9 mouse cellular contexts compared by ENCODE assay signal in the genomic region with DNA sequence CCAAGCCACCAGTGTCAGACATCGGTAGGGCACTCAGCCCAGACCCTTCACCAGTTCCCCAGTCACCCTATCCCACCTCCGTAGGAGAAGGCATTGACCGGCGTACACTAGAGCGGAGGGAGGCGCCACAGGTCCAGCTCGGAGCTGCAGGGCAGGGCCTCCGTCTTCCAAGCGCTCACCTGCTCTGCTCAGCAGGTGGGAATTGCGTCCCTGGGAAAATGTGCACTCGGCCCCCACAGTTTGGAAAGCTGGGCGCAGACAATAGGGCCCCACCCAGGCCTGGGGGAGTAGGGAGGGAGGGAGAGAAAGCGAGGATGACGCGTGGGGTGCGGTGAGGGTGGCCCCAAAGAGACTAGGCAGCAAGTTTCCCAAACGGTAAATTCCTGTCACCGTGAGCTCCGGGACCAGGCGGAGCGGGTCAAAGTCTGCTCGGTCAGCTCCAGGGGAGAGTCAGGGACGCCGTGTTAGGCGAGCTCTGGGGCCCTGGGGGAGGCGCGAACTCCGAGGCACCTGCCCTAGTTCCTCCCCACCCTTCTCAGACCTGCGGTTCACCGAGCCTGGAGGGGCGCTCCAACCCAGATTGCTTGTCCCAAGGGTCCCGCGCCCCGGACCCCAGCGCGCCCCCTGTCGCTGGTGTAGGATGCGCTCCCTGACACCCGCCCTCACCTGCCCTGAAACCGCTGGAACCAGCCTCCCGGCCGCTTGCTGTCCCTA. TPM values are rescaled to one million over a fixed set of nuclear protein-coding genes. Genes with fewer than 3 reads are reported as not detected.
A peak's percentile ranks its signal among the peaks of the same experiment; 100 is the strongest.
DNase-seq lines count a peak whose midpoint lies in the region; ATAC-seq and TF ChIP-seq lines count a peak whose summit lies in the region.
"Had no signal": no experiment of that assay in that cellular context is flagged by ENCODE, and none has a peak within 500 bp of the region (broad histone marks: within the 10 kb centered on the region; RNA-seq: fewer than 3 reads in every experiment).

No protein-coding gene starts in this region.

- peak in 1 of 2 experiments; percentile 45 for DNase-seq in left cerebral cortex, adult 2 months (ENCODE audit: extremely low spot score in 1 of 2, low spot score in 2 of 2)
- no peak for DNase-seq in left cerebral cortex, adult 8-10 months (ENCODE audit: low spot score in 2 of 2)
- peak; percentile 81 to 82 for DNase-seq in cerebellum, postnatal 25 days
- DNase-seq in kidney, postnatal 14 days = peak; percentile 78
- peak; percentile 83 for DNase-seq in thymus, postnatal 14 days
- DNase-seq in embryo, embryonic 9.5 days (ENCODE audit: extremely low spot score) = no peak

- peaks cover 76% of the 10 kb centered on the region for H3K4me1 ChIP-seq in heart, embryonic 15.5 days (replicated peaks)

- H3K27ac ChIP-seq in left cerebral cortex, adult 2 months = peak overlapping the region; percentile 72
- H3K27ac ChIP-seq in heart, embryonic 15.5 days = peak overlapping the region; percentile 87

- H3K9ac ChIP-seq in heart, embryonic 15.5 days = peak overlapping the region; percentile 86

- H3K4me2 ChIP-seq in heart, embryonic 15.5 days = peak overlapping the region; percentile 81

- peak overlapping the region; percentile 89 for H3K4me3 ChIP-seq in left cerebral cortex, adult 2 months
- H3K4me3 ChIP-seq in heart, embryonic 15.5 days = peak overlapping the region; percentile 73

- H3K27me3 ChIP-seq in heart, embryonic 15.5 days = no peaks in the 10 kb centered on the region
- H3K27me3 ChIP-seq: Patski had no signal

- intact Hi-C loops in left cerebral cortex, adult 2 months (cut with DNase I) = no loop called here

- WGBS in heart, embryonic 15.5 days = 1% methylated on average over 42 of the region's 42 CpGs

- peak; percentile 26 for ATAC-seq in heart, embryonic 15.5 days (replicated peaks; ENCODE audit: insufficient number of reproducible peaks, insufficient read depth, low FRiP score, low read depth)
- peak; percentile 7 for ATAC-seq in megakaryocyte, adult 5-6 weeks (ENCODE audit: poor library complexity, severe bottlenecking)

- no peaks in the 10 kb centered on the region for H3K9me3 ChIP-seq in heart, embryonic 15.5 days (replicated peaks)

- H3K36me3 ChIP-seq in heart, embryonic 15.5 days = no peaks in the 10 kb centered on the region

- peak; percentile 45 for TF ChIP-seq CTCF in left cerebral cortex, adult 2 months (IDR thresholded peaks at IDR 0.05)

RNA-seq across cellular contexts. Expression of gene Jup, which starts 0.5 kb away (rescaled TPM):
- total RNA-seq in left cerebral cortex, adult 2 months (2021) = 10 to 100 TPM; 51.2 to 53.7 TPM
- total RNA-seq in left cerebral cortex, adult 8-10 months (2022) = 10 to 100 TPM; 54.1 to 58.4 (median 55.9) TPM
- polyA plus RNA-seq in heart, embryonic 15.5 days (2015; fragmentation: Nextera tagmentation; extraction: Ambion mirVana) = 117 and 140 TPM in 2 replicates
- total RNA-seq in megakaryocyte, adult 5-6 weeks (2015) = 3.5 and 3.9 TPM in 2 replicates
- total RNA-seq in megakaryocyte, adult 5-6 weeks (2017) = 1.5 and 5.1 TPM in 2 replicates

RNA-seq across cellular contexts. Expression of gene P3h4, which starts 17.6 kb away (rescaled TPM):
- total RNA-seq in left cerebral cortex, adult 2 months (2021) = 1 to 10 TPM; 7.6 to 9.4 TPM
- 10 to 100 TPM; 10.4 to 12.8 (median 12.3) TPM for total RNA-seq in left cerebral cortex, adult 8-10 months (2022)
- polyA plus RNA-seq in heart, embryonic 15.5 days (2015; fragmentation: Nextera tagmentation; extraction: Ambion mirVana) = 48.3 and 63.1 TPM in 2 replicates
- not detected in 2 replicates for total RNA-seq in megakaryocyte, adult 5-6 weeks (2015)
- 0.08 TPM in 1 of 2 replicates, not detected in the other for total RNA-seq in megakaryocyte, adult 5-6 weeks (2017)

RNA-seq across cellular contexts. Expression of gene Fkbp10, which starts 18.5 kb away (rescaled TPM):
- total RNA-seq in left cerebral cortex, adult 2 months (2021) = 1 to 10 TPM; 3.6 to 4.8 TPM
- 1 to 10 TPM; 5.2 to 8.3 (median 6.2) TPM for total RNA-seq in left cerebral cortex, adult 8-10 months (2022)
- polyA plus RNA-seq in heart, embryonic 15.5 days (2015; fragmentation: Nextera tagmentation; extraction: Ambion mirVana) = 86.3 and 119 TPM in 2 replicates
- total RNA-seq in megakaryocyte, adult 5-6 weeks (2015) = 0.09 TPM in 1 of 2 replicates, not detected in the other
- total RNA-seq in megakaryocyte, adult 5-6 weeks (2017) = not detected in 2 replicates

RNA-seq across cellular contexts. Expression of gene Hap1, which starts 41.1 kb away (rescaled TPM):
- total RNA-seq in left cerebral cortex, adult 2 months (2021) = 100 to 1,000 TPM; 150 to 194 TPM
- total RNA-seq in left cerebral cortex, adult 8-10 months (2022) = 100 to 1,000 TPM; 132 to 184 (median 175) TPM
- 5.3 and 7.7 TPM in 2 replicates for polyA plus RNA-seq in heart, embryonic 15.5 days (2015; fragmentation: Nextera tagmentation; extraction: Ambion mirVana)
- not detected in 2 replicates for total RNA-seq in megakaryocyte, adult 5-6 weeks (2015)
- not detected in 2 replicates for total RNA-seq in megakaryocyte, adult 5-6 weeks (2017)

RNA-seq across cellular contexts. Expression of gene Nt5c3b, which starts 44.6 kb away (rescaled TPM):
- total RNA-seq in left cerebral cortex, adult 2 months (2021) = 10 to 100 TPM; 48.4 to 64.1 TPM
- 10 to 100 TPM; 46.9 to 52.6 (median 50.0) TPM for total RNA-seq in left cerebral cortex, adult 8-10 months (2022)
- 90.2 and 104 TPM in 2 replicates for polyA plus RNA-seq in heart, embryonic 15.5 days (2015; fragmentation: Nextera tagmentation; extraction: Ambion mirVana)
- total RNA-seq in megakaryocyte, adult 5-6 weeks (2015) = 8.8 and 9.8 TPM in 2 replicates
- total RNA-seq in megakaryocyte, adult 5-6 weeks (2017) = 7.3 and 9.6 TPM in 2 replicates

Comparison
In these comparisons a context has a peak if more than half of its experiments do, and no peak if none do; other contexts are left out.
1. DNase-seq: peak in cerebellum, postnatal 25 days (2 of 2), kidney, postnatal 14 days (single experiment) and thymus, postnatal 14 days (single experiment); none in left cerebral cortex, adult 8-10 months (0 of 2) and embryo, embryonic 9.5 days (single experiment).
2. RNA of gene Jup, which starts 0.5 kb away (total RNA-seq): 54.1 to 58.4 TPM in left cerebral cortex, adult 8-10 months and 51.2 to 53.7 TPM in left cerebral cortex, adult 2 months; 1.5 to 5.1 TPM in megakaryocyte, adult 5-6 weeks; every median in the first group is over 4 times any median in the second.
3. RNA of gene P3h4, which starts 17.6 kb away (total RNA-seq): 10.4 to 12.8 TPM in left cerebral cortex, adult 8-10 months and 7.6 to 9.4 TPM in left cerebral cortex, adult 2 months; 0.08 TPM in megakaryocyte, adult 5-6 weeks; every median in the first group is over 4 times any median in the second.
4. RNA of gene Fkbp10, which starts 18.5 kb away (total RNA-seq): 5.2 to 8.3 TPM in left cerebral cortex, adult 8-10 months and 3.6 to 4.8 TPM in left cerebral cortex, adult 2 months; 0.09 TPM in megakaryocyte, adult 5-6 weeks; every median in the first group is over 4 times any median in the second.